Mouse (Mus musculus) midbrain, embryonic 12.5 days (tissue): ENCODE data around the gene Nkg7. TPM values are rescaled to one million over a fixed set of nuclear protein-coding genes. Genes with fewer than 3 reads are reported as not detected.

Experiments used
- ATAC-seq: fragments of 200-750 bp; cut with Nextera tagmentation; 2 replicates; pipeline ENCODE4 v1.8.0; 2017; ENCODE audit warnings: low read depth, moderate TSS enrichment, moderate library complexity; ENCODE audit not compliant: low FRiP score
- H3K27ac ChIP-seq: fragments of 300-500 bp; sonication (generic); replicated peaks from 2 replicates; pipeline ENCODE4 v1.5.1; 2016; ENCODE audit warnings: mild to moderate bottlenecking
- H3K27me3 ChIP-seq: fragments of 300-500 bp; sonication (generic); 2 replicates; pipeline ENCODE4 v1.6.1; 2016; ENCODE audit warnings: mild to moderate bottlenecking
- H3K36me3 ChIP-seq: fragments of 300-500 bp; sonication (generic); 2 replicates; pipeline ENCODE4 v1.6.1; 2016
- H3K4me1 ChIP-seq: fragments of 300-500 bp; sonication (generic); 2 replicates; pipeline ENCODE4 v1.6.1; 2016
- H3K4me2 ChIP-seq: fragments of 300-500 bp; sonication (generic); replicated peaks from 2 replicates; pipeline ENCODE4 v1.6.1; 2016; ENCODE audit warnings: mild to moderate bottlenecking, moderate library complexity
- H3K4me3 ChIP-seq: fragments of 300-500 bp; sonication (generic); 2 replicates; pipeline ENCODE4 v1.5.1; 2016; ENCODE audit warnings: mild to moderate bottlenecking
- H3K9ac ChIP-seq: fragments of 300-500 bp; sonication (generic); replicated peaks from 2 replicates; pipeline ENCODE4 v1.6.1; 2016; ENCODE audit warnings: mild to moderate bottlenecking, moderate library complexity
- H3K9me3 ChIP-seq: fragments of 300-500 bp; sonication (generic); 2 replicates; pipeline ENCODE4 v1.6.1; 2016; ENCODE audit warnings: mild to moderate bottlenecking
- whole genome bisulfite sequencing: fragments of 180-500 bp; shearing (Covaris S2); methylation state at CpG from one replicate; pipeline ENCODE4 v1.1.7; 2016; 5-methylcytosine and 5-hydroxymethylcytosine counted together
- polyA plus RNA-seq: library from polyadenylated mRNA; unstranded; fragments of >200 nt; fragmentation: Nextera tagmentation; extraction: Ambion mirVana; gene quantifications from 2 replicates; pipeline ENCODE4 v1.2.1, GENCODE M21; 2016

Nkg7 gene
- polyA plus RNA-seq, 1 experiment from 2014 or later = not detected

GRCm38 (mm10) chr7:43427406-43427805 lies 9.5 kb upstream of the Nkg7 start, which contains the start of gene Lim2:
Gene Lim2, plus strand, starts transcription at chr7:43427670.
- Histone ChIP-seq H3K9ac (no peak within 1 kb of the TSS), H3K27me3 (no peaks in the 10 kb centered on the region), H3K4me3 (no peak within 1 kb of the TSS), H3K36me3 (no peaks in the 10 kb centered on the region), H3K27ac (no peak within 1 kb of the TSS), H3K4me1 (peaks cover 4% of the 10 kb centered on the region; the same call in 1 of the 2 replicates), H3K4me2 (no peak within 1 kb of the TSS), H3K9me3 (no peaks in the 10 kb centered on the region)
- ATAC-seq = no peak
- WGBS = 90% methylated on average over 8 of the region's 8 CpGs

- Histone ChIP-seq H3K4me1 (no peaks in the 10 kb centered on the region), H3K27ac (no peak overlapping the region), H3K9me3 (no peaks in the 10 kb centered on the region), H3K4me2 (no peak overlapping the region), H3K9ac (no peak overlapping the region), H3K36me3 (no peaks in the 10 kb centered on the region), H3K27me3 (no peaks in the 10 kb centered on the region), H3K4me3 (no peak overlapping the region)
- no peak for ATAC-seq
- WGBS = 59% methylated on average over 4 of the region's 4 CpGs
Observed at GRCm38 (mm10) chr7:43429500-43429899, 7.4 kb upstream of the Nkg7 start.

- Histone ChIP-seq H3K4me1 (no peaks in the 10 kb centered on the region), H3K9ac (no peak overlapping the region), H3K27me3 (no peaks in the 10 kb centered on the region), H3K9me3 (no peaks in the 10 kb centered on the region), H3K4me3 (no peak overlapping the region), H3K27ac (no peak overlapping the region), H3K4me2 (no peak overlapping the region), H3K36me3 (no peaks in the 10 kb centered on the region)
- 80% methylated on average over 4 of the region's 4 CpGs for WGBS
- no peak for ATAC-seq
Observed at GRCm38 (mm10) chr7:43432891-43433290, 4.0 kb upstream of the Nkg7 start.

DNA sequence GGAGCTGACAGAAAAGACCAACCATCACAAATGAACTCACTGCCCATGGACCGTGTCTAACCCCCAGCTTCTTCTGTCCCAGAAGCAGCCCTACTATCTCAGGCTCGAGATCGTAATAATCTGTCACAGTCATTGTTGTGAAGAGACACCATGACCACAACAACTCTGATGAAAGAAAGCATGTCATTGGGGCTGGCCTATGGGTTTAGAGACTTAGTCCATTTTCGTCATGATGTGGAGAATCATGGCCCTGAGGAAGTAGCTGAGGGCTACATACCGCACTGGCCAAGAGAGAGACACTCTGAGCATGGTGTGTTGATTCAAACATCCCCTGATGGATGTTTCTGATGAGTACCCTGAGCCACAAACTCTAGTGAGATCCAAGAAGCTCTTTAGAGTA lies 2.2 kb upstream of the Nkg7 start:
- WGBS = 89% methylated on average over 5 of the region's 5 CpGs

DNA sequence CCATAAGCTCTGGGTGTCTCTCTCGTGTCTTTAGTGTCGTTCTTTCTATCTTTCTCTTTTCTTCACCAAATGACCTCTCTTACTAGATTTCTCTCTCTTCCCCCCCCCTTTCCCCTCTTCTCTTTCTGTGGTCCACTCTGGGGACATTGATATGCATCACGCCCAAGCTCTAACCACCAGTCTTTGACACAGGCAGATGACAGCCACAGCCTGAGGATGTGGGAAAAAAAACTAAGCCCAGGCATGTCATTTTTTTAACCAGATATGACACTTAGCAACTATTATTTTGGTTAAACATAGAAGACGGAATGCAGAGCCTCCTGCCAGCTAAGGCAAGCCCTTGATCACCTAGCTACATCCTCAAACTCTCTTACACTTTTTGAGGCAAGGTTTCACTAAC lies 1.7 kb downstream of the Nkg7 start:
- no peaks in the 10 kb centered on the region for H3K9me3 ChIP-seq
- H3K36me3 ChIP-seq = no peaks in the 10 kb centered on the region
- no peak overlapping the region for H3K4me3 ChIP-seq
- no peak overlapping the region for H3K9ac ChIP-seq
- 0 out of 2 replicates have a peak, but pooled peaks cover 3% of the 10 kb centered on the region for H3K4me1 ChIP-seq
- ATAC-seq = no peak
- no peak overlapping the region for H3K27ac ChIP-seq
- WGBS = 86% methylated on average over 4 of the region's 4 CpGs
- H3K4me2 ChIP-seq = no peak overlapping the region
- H3K27me3 ChIP-seq = 0 out of 2 replicates have a peak, but pooled peaks cover 4% of the 10 kb centered on the region

More for the DNA sequence above, 2.2 kb upstream of the Nkg7 start:
- Histone ChIP-seq H3K27me3 (no peaks in the 10 kb centered on the region), H3K4me3 (no peak overlapping the region), H3K9ac (no peak overlapping the region), H3K4me1 (no peaks in the 10 kb centered on the region), H3K36me3 (no peaks in the 10 kb centered on the region), H3K27ac (no peak overlapping the region), H3K9me3 (no peaks in the 10 kb centered on the region), H3K4me2 (no peak overlapping the region)
- no peak for ATAC-seq

GRCm38 (mm10) chr7:43440482-43440881 lies 3.6 kb downstream of the Nkg7 start, which contains the start of gene Cldnd2:
Gene Cldnd2, plus strand, starts transcription at chr7:43440782.
- Histone ChIP-seq H3K36me3 (no peaks in the 10 kb centered on the region), H3K27me3 (0 out of 2 replicates have a peak, but pooled peaks cover 4% of the 10 kb centered on the region), H3K9ac (no peak within 1 kb of the TSS), H3K4me1 (peaks cover 14% of the 10 kb centered on the region), H3K4me2 (no peak within 1 kb of the TSS), H3K27ac (no peak within 1 kb of the TSS), H3K9me3 (no peaks in the 10 kb centered on the region), H3K4me3 (no peak within 1 kb of the TSS)
- WGBS = 78% methylated on average over 6 of the region's 6 CpGs
- ATAC-seq = no peak

- Histone ChIP-seq H3K9ac (no peak overlapping the region), H3K27ac (no peak overlapping the region), H3K36me3 (no peaks in the 10 kb centered on the region), H3K9me3 (no peaks in the 10 kb centered on the region), H3K4me3 (no peak overlapping the region), H3K27me3 (0 out of 2 replicates have a peak, but pooled peaks cover 4% of the 10 kb centered on the region), H3K4me2 (no peak overlapping the region), H3K4me1 (peaks cover 14% of the 10 kb centered on the region)
- 90% methylated on average over 3 of the region's 3 CpGs for WGBS
- ATAC-seq = no peak
Observed at GRCm38 (mm10) chr7:43441071-43441470, 4.2 kb downstream of the Nkg7 start.

DNA sequence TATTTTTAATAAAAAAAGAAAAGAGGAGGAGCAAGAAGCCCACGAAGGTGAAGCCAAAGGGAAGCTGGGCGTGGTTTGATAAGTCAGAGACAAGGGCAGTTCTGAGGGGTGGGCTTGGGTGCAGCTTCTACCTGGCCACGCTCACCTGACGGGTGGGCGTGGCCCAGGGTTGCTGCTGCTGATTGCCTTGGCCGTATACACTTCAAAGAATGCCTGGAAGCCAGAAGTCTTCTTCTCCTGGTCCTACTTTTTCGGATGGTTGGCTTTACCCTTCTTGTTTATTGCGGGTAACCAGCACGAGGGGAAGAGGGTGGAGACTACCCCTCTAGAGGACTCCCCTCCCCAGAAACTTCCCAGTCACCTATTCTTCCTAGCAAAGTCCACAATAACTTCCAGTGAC lies 5.8 kb downstream of the Nkg7 start:
- 11% methylated on average over 9 of the region's 9 CpGs for WGBS
- peak overlapping the region; percentile 83 for H3K27ac ChIP-seq

DNA sequence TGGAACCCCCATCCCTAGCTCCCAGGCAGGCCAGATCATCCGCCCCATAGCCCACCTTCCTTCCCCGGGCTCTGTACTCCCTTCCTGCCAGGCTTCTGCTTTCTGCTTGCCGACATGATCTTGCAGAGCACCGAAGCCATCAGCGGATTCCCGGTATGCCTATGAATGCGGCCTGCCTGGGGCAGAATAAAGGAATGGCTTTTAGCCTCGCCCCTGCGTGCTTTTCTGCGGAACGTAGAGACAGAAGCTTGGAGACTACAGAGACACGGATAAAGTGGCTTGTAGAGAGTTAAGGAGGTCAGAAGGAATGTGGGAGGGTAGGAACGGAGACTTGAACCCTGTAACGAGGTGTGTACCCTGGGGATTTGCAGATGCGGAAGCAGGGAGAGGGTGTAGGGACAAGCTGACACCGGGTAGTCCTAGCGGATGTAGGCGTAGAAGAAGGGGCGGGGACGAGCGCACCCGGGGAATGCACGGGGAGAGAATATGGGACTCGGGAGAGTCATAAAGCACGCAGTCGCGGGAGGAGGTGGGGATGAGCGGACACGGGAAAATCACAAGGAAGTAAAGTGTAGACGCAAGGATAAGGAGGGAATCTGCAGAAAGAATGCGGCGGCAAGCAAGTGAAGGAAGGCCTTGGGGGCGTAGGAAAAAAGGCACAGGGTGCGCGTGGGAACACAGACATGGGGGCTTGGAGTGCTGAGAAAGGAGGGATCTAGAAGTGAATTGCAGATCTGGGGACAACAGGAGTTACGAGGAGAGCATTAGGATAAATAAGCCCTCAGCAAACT lies 6.4 kb downstream of the Nkg7 start:
- Histone ChIP-seq H3K27me3 (0 out of 2 replicates have a peak, but pooled peaks cover 4% of the 10 kb centered on the region), H3K9ac (peak overlapping the region; percentile 60), H3K4me2 (peak overlapping the region; percentile 81), H3K36me3 (no peaks in the 10 kb centered on the region), H3K27ac (peak overlapping the region; percentile 83), H3K4me3 (peak overlapping the region; percentile 58), H3K4me1 (peaks cover 14% of the 10 kb centered on the region), H3K9me3 (no peaks in the 10 kb centered on the region)
- under 1% methylated on average over 36 of the region's 36 CpGs for WGBS
- peak; percentile 81 for ATAC-seq

More for the DNA sequence above, 5.8 kb downstream of the Nkg7 start:
- no peak for ATAC-seq
- no peaks in the 10 kb centered on the region for H3K36me3 ChIP-seq
- 0 out of 2 replicates have a peak, but pooled peaks cover 4% of the 10 kb centered on the region for H3K27me3 ChIP-seq
- no peaks in the 10 kb centered on the region for H3K9me3 ChIP-seq
- peak overlapping the region; percentile 58 for H3K4me3 ChIP-seq
- H3K4me2 ChIP-seq = peak overlapping the region; percentile 81
- H3K9ac ChIP-seq = peak overlapping the region; percentile 60
- peaks cover 14% of the 10 kb centered on the region for H3K4me1 ChIP-seq

- under 1% methylated on average over 27 of the region's 27 CpGs for WGBS
- Histone ChIP-seq H3K27me3 (0 out of 2 replicates have a peak, but pooled peaks cover 4% of the 10 kb centered on the region), H3K4me1 (peaks cover 14% of the 10 kb centered on the region), H3K9ac (peak within 1 kb of the TSS; percentile 60), H3K27ac (peak within 1 kb of the TSS; percentile 83), H3K4me3 (peak within 1 kb of the TSS; percentile 58), H3K4me2 (peak within 1 kb of the TSS; percentile 81), H3K36me3 (no peaks in the 10 kb centered on the region), H3K9me3 (no peaks in the 10 kb centered on the region)
- ATAC-seq = peak; percentile 97
Observed at GRCm38 (mm10) chr7:43443917-43444293, 7.0 kb downstream of the Nkg7 start, which contains the start of the genes Etfb and Gm45233. Gene Etfb, plus strand, starts transcription at chr7:43444083. Gene Gm45233, plus strand, starts transcription at chr7:43444128.

DNA sequence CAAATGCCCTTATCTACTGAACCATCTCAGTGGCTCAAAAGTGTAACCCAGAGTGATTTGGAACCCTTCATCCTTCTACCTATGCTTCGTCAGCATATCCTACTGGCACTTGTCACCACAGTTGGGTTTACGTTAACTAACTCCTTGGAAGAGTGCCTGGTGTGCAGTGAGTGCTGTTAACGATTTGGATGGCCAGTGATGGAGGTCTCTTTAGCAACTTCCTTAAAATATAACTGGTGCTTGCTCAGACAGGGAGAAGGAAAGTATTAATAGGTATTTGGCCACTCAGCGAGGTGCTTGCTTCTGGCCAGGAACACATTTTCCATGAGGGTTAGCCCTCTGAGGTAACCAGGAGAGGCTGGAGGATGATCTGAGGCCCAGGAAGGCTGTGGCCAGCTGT lies 10.9 kb downstream of the Nkg7 start:
- H3K36me3 ChIP-seq = peaks cover 3% of the 10 kb centered on the region

GRCm38 (mm10) chr7:43448246-43448645 lies 11.4 kb downstream of the Nkg7 start:
- Histone ChIP-seq H3K4me1 (peaks cover 11% of the 10 kb centered on the region), H3K9me3 (no peaks in the 10 kb centered on the region), H3K36me3 (peaks cover 8% of the 10 kb centered on the region), H3K27ac (no peak overlapping the region), H3K4me3 (no peak overlapping the region), H3K27me3 (no peaks in the 10 kb centered on the region), H3K9ac (no peak overlapping the region), H3K4me2 (no peak overlapping the region)
- no peak for ATAC-seq
- WGBS = 85% methylated on average over 2 of the region's 3 CpGs

More for the DNA sequence above, 10.9 kb downstream of the Nkg7 start:
- H3K27ac ChIP-seq = no peak overlapping the region
- H3K4me3 ChIP-seq = no peak overlapping the region
- no peaks in the 10 kb centered on the region for H3K9me3 ChIP-seq
- H3K4me2 ChIP-seq = no peak overlapping the region
- H3K9ac ChIP-seq = no peak overlapping the region
- peaks cover 12% of the 10 kb centered on the region for H3K4me1 ChIP-seq
- no peaks in the 10 kb centered on the region for H3K27me3 ChIP-seq
- 92% methylated on average over 4 of the region's 4 CpGs for WGBS
- ATAC-seq = no peak
